In genomic region chr6:91459471-91459870, GRCm38 (mm10) we compare ENCODE assay signal across 12 mouse cellular contexts. TPM values are rescaled to one million over a fixed set of nuclear protein-coding genes. Genes with fewer than 3 reads are reported as not detected.
DNase-seq lines count a peak whose midpoint lies in the region; ATAC-seq and TF ChIP-seq lines count a peak whose summit lies in the region.
"Had no signal": no experiment of that assay in that cellular context is flagged by ENCODE, and none has a peak within 500 bp of the region (broad histone marks: within the 10 kb centered on the region; RNA-seq: fewer than 3 reads in every experiment).

No protein-coding gene starts in this region.

- no peak for TF ChIP-seq EP300 in MEL (IDR thresholded peaks at IDR 0.05; ENCODE audit: low read depth in 1 of 2, low read length in 2 of 2)

- no peaks in the 10 kb centered on the region for H3K9me3 ChIP-seq in kidney, embryonic 15.5 days (replicated peaks)
- no peaks in the 10 kb centered on the region for H3K9me3 ChIP-seq in MEL (replicated peaks; ENCODE audit: insufficient read depth, low read length)
- no peaks in the 10 kb centered on the region for H3K9me3 ChIP-seq in intestine, postnatal 0 days (ENCODE audit: control insufficient read depth)

- peak; percentile 82 for DNase-seq in kidney, adult 11 months
- peak; percentile 34 for DNase-seq in MEL (ENCODE audit: low read depth, low spot score)
- no peak for DNase-seq in gastrocnemius, postnatal 10 days
- no peak for DNase-seq in ovary, adult 18-20 months (ENCODE audit: low spot score)
- DNase-seq: lung, postnatal 10 days; spleen, adult 18-20 months had no signal

- 93% methylated on average over 1 of the region's 1 CpGs for WGBS in kidney, embryonic 15.5 days
- 50% methylated on average over 1 of the region's 1 CpGs for WGBS in intestine, postnatal 0 days

- no peak for TF ChIP-seq RAD21 in MEL (IDR thresholded peaks at IDR 0.05; ENCODE audit: low read depth, low read length)

- H3K27ac ChIP-seq in kidney, embryonic 15.5 days: no peak overlapping the region
- H3K27ac ChIP-seq in MEL (ENCODE audit: control insufficient read depth, low read depth, low read length): no peak overlapping the region
- H3K27ac ChIP-seq in intestine, postnatal 0 days (ENCODE audit: low read depth, low read length): no peak overlapping the region; the same call in 1 of the 2 replicates

- H3K4me1 ChIP-seq in kidney, embryonic 15.5 days: no peaks in the 10 kb centered on the region
- H3K4me1 ChIP-seq in MEL (ENCODE audit: control insufficient read depth in 1 of 2, insufficient read depth in 2 of 2, low read length in 2 of 2): no peaks in the 10 kb centered on the region
- H3K4me1 ChIP-seq in intestine, postnatal 0 days (replicated peaks; ENCODE audit: control insufficient read depth, insufficient read depth, low read length): no peaks in the 10 kb centered on the region

- no peak overlapping the region for H3K4me3 ChIP-seq in kidney, embryonic 15.5 days (replicated peaks)
- no peak overlapping the region for H3K4me3 ChIP-seq in MEL (ENCODE audit: control insufficient read depth in 1 of 2, insufficient read depth in 1 of 2, low read depth in 2 of 2, low read length in 2 of 2)
- no peak overlapping the region for H3K4me3 ChIP-seq in intestine, postnatal 0 days (ENCODE audit: low read depth, low read length)

- no peak overlapping the region for H3K9ac ChIP-seq in kidney, embryonic 15.5 days
- H3K9ac ChIP-seq in MEL (ENCODE audit: control insufficient read depth, low read depth, low read length, poor library complexity, severe bottlenecking): no peak overlapping the region
- no peak overlapping the region for H3K9ac ChIP-seq in intestine, postnatal 0 days (ENCODE audit: low read depth, low read length)

- TF ChIP-seq POLR2A in MEL (IDR thresholded peaks at IDR 0.05; ENCODE audit: control insufficient read depth in 1 of 2, insufficient read depth in 1 of 2, low read depth in 1 of 2, low read length in 2 of 2, poor library complexity in 1 of 2): no peak

- H3K27me3 ChIP-seq in kidney, embryonic 15.5 days: no peaks in the 10 kb centered on the region
- peaks cover 2 to 4% of the 10 kb centered on the region in 2 experiments; a peak in 3 of 4 replicates for H3K27me3 ChIP-seq in MEL (ENCODE audit: control insufficient read depth in 1 of 2, insufficient read depth in 2 of 2, low read length in 2 of 2)
- no peaks in the 10 kb centered on the region for H3K27me3 ChIP-seq in intestine, postnatal 0 days (replicated peaks; ENCODE audit: control insufficient read depth, insufficient read depth, low read length)

- H3K36me3 ChIP-seq in kidney, embryonic 15.5 days: peaks cover 21% of the 10 kb centered on the region
- peaks cover 0 to 5% of the 10 kb centered on the region in 2 experiments; a peak in 2 of 4 replicates for H3K36me3 ChIP-seq in MEL (ENCODE audit: control insufficient read depth in 1 of 2, insufficient read depth in 2 of 2, low read length in 2 of 2)
- H3K36me3 ChIP-seq in intestine, postnatal 0 days (ENCODE audit: control insufficient read depth, insufficient read depth): peaks cover 16% of the 10 kb centered on the region

- no peak overlapping the region for H3K4me2 ChIP-seq in kidney, embryonic 15.5 days
- H3K4me2 ChIP-seq in intestine, postnatal 0 days (replicated peaks; ENCODE audit: low read depth): no peak overlapping the region

- no peak for ATAC-seq in kidney, embryonic 15.5 days (replicated peaks; ENCODE audit: low FRiP score)
- ATAC-seq in intestine, postnatal 0 days: peak; percentile 90
- 0 out of 2 replicates have a peak, but pooled peaks have one; percentile 57 for ATAC-seq in megakaryocyte-erythroid progenitor cell, adult 5-6 weeks (replicated peaks; ENCODE audit: low FRiP score, low TSS enrichment, poor library complexity, severe bottlenecking)
- ATAC-seq in megakaryocyte, adult 5-6 weeks (ENCODE audit: poor library complexity, severe bottlenecking): no peak

- H3K79me2 ChIP-seq in MEL (ENCODE audit: control insufficient read depth, insufficient read depth, low read length, poor library complexity): no peaks in the 10 kb centered on the region

- TF ChIP-seq CTCF in MEL (IDR thresholded peaks at IDR 0.05 in 2 of 3, conservative IDR thresholded peaks at IDR 0.05 in 1 of 3; ENCODE audit: control insufficient read depth in 1 of 3, insufficient read depth in 1 of 3, low read depth in 2 of 3, low read length in 3 of 3, poor library complexity in 1 of 3, severe bottlenecking in 1 of 3): no peak
- peak; percentile 71 for TF ChIP-seq CTCF in intestine, postnatal 0 days (IDR thresholded peaks at IDR 0.05; ENCODE audit: low read depth)

TF ChIP-seq in MEL, 35 proteins besides CTCF, POLR2A, EP300 and RAD21:
- no peak for TF ChIP-seq POLR2AphosphoS2 (IDR thresholded peaks at IDR 0.05; ENCODE audit: low read length)
- TF ChIP-seq MYB (IDR thresholded peaks at IDR 0.05; ENCODE audit: low read depth, low read length): no peak
- TF ChIP-seq JUND (IDR thresholded peaks at IDR 0.05; ENCODE audit: low read depth, low read length): peak; percentile 58; the same call in 1 of the 2 replicates
- no peak for TF ChIP-seq NRF1 (IDR thresholded peaks at IDR 0.05; ENCODE audit: insufficient read depth, low read depth, low read length, poor library complexity, severe bottlenecking)
- TF ChIP-seq SMC3 (IDR thresholded peaks at IDR 0.05; ENCODE audit: low read depth, low read length): 0 out of 2 replicates have a peak, but pooled peaks have one; percentile 4
- TF ChIP-seq TCF12 (IDR thresholded peaks at IDR 0.05; ENCODE audit: low read depth, low read length): no peak

RNA-seq across cellular contexts. Expression of gene Chchd4, which starts 13.9 kb away (rescaled TPM):
- 30.2 and 30.7 TPM in 2 replicates for polyA plus RNA-seq in kidney, embryonic 15.5 days (2015; fragmentation: Nextera tagmentation; extraction: Ambion mirVana)
- 43.5 and 54.8 TPM in 2 replicates for total RNA-seq in MEL (2012; rRNA removed)
- 10 to 100 TPM in 1 of 2 experiments, not detected in 1; 38.5 TPM for polyA plus RNA-seq in MEL (2012; ENCODE audit: insufficient read depth in 1 of 2, insufficient read length in 2 of 2, low read depth in 1 of 2, low replicate concordance in 2 of 2, missing spikeins in 1 of 2)
- polyA plus RNA-seq in intestine, postnatal 0 days (2015; fragmentation: Nextera tagmentation; extraction: Ambion mirVana): 25.5 and 27.0 TPM in 2 replicates
- total RNA-seq in megakaryocyte-erythroid progenitor cell, adult 5-6 weeks (2014; fragmentation: Nextera tagmentation): 23.1 and 26.8 TPM in 2 replicates
- 24.1 and 24.9 TPM in 2 replicates for total RNA-seq in megakaryocyte-erythroid progenitor cell, adult 5-6 weeks (2017)
- total RNA-seq in gastrocnemius, postnatal 10 days (2021): 10 to 100 TPM in 1 of 2 experiments, 1 to 10 TPM in 1; 9.9 to 10.0 TPM
- 6.2 and 7.3 TPM in 2 replicates for total RNA-seq in megakaryocyte, adult 5-6 weeks (2015)
- total RNA-seq in megakaryocyte, adult 5-6 weeks (2017): 6.1 and 7.1 TPM in 2 replicates

RNA-seq across cellular contexts. Expression of gene Tmem43, which starts 14.0 kb away (rescaled TPM):
- 44.7 and 46.5 TPM in 2 replicates for polyA plus RNA-seq in kidney, embryonic 15.5 days (2015; fragmentation: Nextera tagmentation; extraction: Ambion mirVana)
- 17.0 and 22.3 TPM in 2 replicates for total RNA-seq in MEL (2012; rRNA removed)
- 10 to 100 TPM in 1 of 2 experiments, not detected in 1; 23.7 TPM for polyA plus RNA-seq in MEL (2012; ENCODE audit: insufficient read depth in 1 of 2, insufficient read length in 2 of 2, low read depth in 1 of 2, low replicate concordance in 2 of 2, missing spikeins in 1 of 2)
- 22.0 and 22.4 TPM in 2 replicates for polyA plus RNA-seq in intestine, postnatal 0 days (2015; fragmentation: Nextera tagmentation; extraction: Ambion mirVana)
- total RNA-seq in megakaryocyte-erythroid progenitor cell, adult 5-6 weeks (2014; fragmentation: Nextera tagmentation): 18.7 and 19.4 TPM in 2 replicates
- 16.0 and 22.4 TPM in 2 replicates for total RNA-seq in megakaryocyte-erythroid progenitor cell, adult 5-6 weeks (2017)
- 10 to 100 TPM; 32.5 to 41.5 TPM for total RNA-seq in gastrocnemius, postnatal 10 days (2021)
- total RNA-seq in megakaryocyte, adult 5-6 weeks (2015): 62.2 and 66.7 TPM in 2 replicates
- 87.3 and 104 TPM in 2 replicates for total RNA-seq in megakaryocyte, adult 5-6 weeks (2017)

RNA-seq across cellular contexts. Expression of gene Wnt7a, which starts 48.3 kb away (rescaled TPM):
- 0.05 and 0.19 TPM in 2 replicates for polyA plus RNA-seq in kidney, embryonic 15.5 days (2015; fragmentation: Nextera tagmentation; extraction: Ambion mirVana)
- total RNA-seq in MEL (2012; rRNA removed): not detected in 2 replicates
- not detected for polyA plus RNA-seq in MEL (2012; ENCODE audit: insufficient read depth in 1 of 2, insufficient read length in 2 of 2, low read depth in 1 of 2, low replicate concordance in 2 of 2, missing spikeins in 1 of 2)
- polyA plus RNA-seq in intestine, postnatal 0 days (2015; fragmentation: Nextera tagmentation; extraction: Ambion mirVana): not detected in 2 replicates
- total RNA-seq in megakaryocyte-erythroid progenitor cell, adult 5-6 weeks (2014; fragmentation: Nextera tagmentation): not detected in 2 replicates
- total RNA-seq in megakaryocyte-erythroid progenitor cell, adult 5-6 weeks (2017): not detected in 2 replicates
- total RNA-seq in gastrocnemius, postnatal 10 days (2021): not detected
- not detected in 2 replicates for total RNA-seq in megakaryocyte, adult 5-6 weeks (2015)
- total RNA-seq in megakaryocyte, adult 5-6 weeks (2017): not detected in 2 replicates
- total RNA-seq: gastrocnemius, adult 18-20 months; monocyte, adult 5-6 weeks had no signal

RNA-seq across cellular contexts. Expression of gene Xpc, which starts 56.2 kb away (rescaled TPM):
- polyA plus RNA-seq in kidney, embryonic 15.5 days (2015; fragmentation: Nextera tagmentation; extraction: Ambion mirVana): 25.1 and 25.5 TPM in 2 replicates
- total RNA-seq in MEL (2012; rRNA removed): 12.6 and 15.3 TPM in 2 replicates
- 10 to 100 TPM in 1 of 2 experiments, not detected in 1; 15.5 TPM for polyA plus RNA-seq in MEL (2012; ENCODE audit: insufficient read depth in 1 of 2, insufficient read length in 2 of 2, low read depth in 1 of 2, low replicate concordance in 2 of 2, missing spikeins in 1 of 2)
- polyA plus RNA-seq in intestine, postnatal 0 days (2015; fragmentation: Nextera tagmentation; extraction: Ambion mirVana): 9.1 and 10.2 TPM in 2 replicates
- 8.8 and 10.4 TPM in 2 replicates for total RNA-seq in megakaryocyte-erythroid progenitor cell, adult 5-6 weeks (2014; fragmentation: Nextera tagmentation)
- 25.1 and 35.4 TPM in 2 replicates for total RNA-seq in megakaryocyte-erythroid progenitor cell, adult 5-6 weeks (2017)
- 1 to 10 TPM; 5.9 to 8.4 TPM for total RNA-seq in gastrocnemius, postnatal 10 days (2021)
- 9.6 and 11.6 TPM in 2 replicates for total RNA-seq in megakaryocyte, adult 5-6 weeks (2015)
- total RNA-seq in megakaryocyte, adult 5-6 weeks (2017): 36.8 and 41.5 TPM in 2 replicates

RNA-seq across cellular contexts. Expression of gene Lsm3, which starts 56.3 kb away (rescaled TPM):
- 280 and 313 TPM in 2 replicates for polyA plus RNA-seq in kidney, embryonic 15.5 days (2015; fragmentation: Nextera tagmentation; extraction: Ambion mirVana)
- 235 and 259 TPM in 2 replicates for total RNA-seq in MEL (2012; rRNA removed)
- polyA plus RNA-seq in MEL (2012; ENCODE audit: insufficient read depth in 1 of 2, insufficient read length in 2 of 2, low read depth in 1 of 2, low replicate concordance in 2 of 2, missing spikeins in 1 of 2): 100 to 1,000 TPM in 1 of 2 experiments, not detected in 1; 238 TPM
- polyA plus RNA-seq in intestine, postnatal 0 days (2015; fragmentation: Nextera tagmentation; extraction: Ambion mirVana): 133 and 139 TPM in 2 replicates
- 211 and 214 TPM in 2 replicates for total RNA-seq in megakaryocyte-erythroid progenitor cell, adult 5-6 weeks (2014; fragmentation: Nextera tagmentation)
- total RNA-seq in megakaryocyte-erythroid progenitor cell, adult 5-6 weeks (2017): 372 and 520 TPM in 2 replicates
- 10 to 100 TPM; 55.2 to 57.3 TPM for total RNA-seq in gastrocnemius, postnatal 10 days (2021)
- 84.7 and 89.8 TPM in 2 replicates for total RNA-seq in megakaryocyte, adult 5-6 weeks (2015)
- total RNA-seq in megakaryocyte, adult 5-6 weeks (2017): 196 and 288 TPM in 2 replicates

Comparison
In these comparisons a context has a peak if more than half of its experiments do, and no peak if none do; other contexts are left out.
1. DNase-seq: peak in kidney, adult 11 months (single experiment) and MEL (single experiment); none in gastrocnemius, postnatal 10 days (single experiment) and ovary, adult 18-20 months (single experiment).
2. ATAC-seq: peak in intestine, postnatal 0 days (single experiment) and megakaryocyte-erythroid progenitor cell, adult 5-6 weeks (single experiment); none in kidney, embryonic 15.5 days (single experiment) and megakaryocyte, adult 5-6 weeks (single experiment).